Mouse (Mus musculus) right cerebral cortex, postnatal 36 days (tissue): ENCODE measurements at regions not wholly inside any gene's neighbourhood (a gene's known extent, or its start where the extent isn't known, plus 50 kb on each side); places are given as distances from the start of the nearest gene placed in this dataset.

Experiments used
- DNase-seq, 2 experiments: peaks; one replicate each; pipeline ENCODE4 v3.0.0; 2022; ENCODE audit warnings: low spot score in 2 of 2, mixed read lengths in 1 of 2

DNA sequence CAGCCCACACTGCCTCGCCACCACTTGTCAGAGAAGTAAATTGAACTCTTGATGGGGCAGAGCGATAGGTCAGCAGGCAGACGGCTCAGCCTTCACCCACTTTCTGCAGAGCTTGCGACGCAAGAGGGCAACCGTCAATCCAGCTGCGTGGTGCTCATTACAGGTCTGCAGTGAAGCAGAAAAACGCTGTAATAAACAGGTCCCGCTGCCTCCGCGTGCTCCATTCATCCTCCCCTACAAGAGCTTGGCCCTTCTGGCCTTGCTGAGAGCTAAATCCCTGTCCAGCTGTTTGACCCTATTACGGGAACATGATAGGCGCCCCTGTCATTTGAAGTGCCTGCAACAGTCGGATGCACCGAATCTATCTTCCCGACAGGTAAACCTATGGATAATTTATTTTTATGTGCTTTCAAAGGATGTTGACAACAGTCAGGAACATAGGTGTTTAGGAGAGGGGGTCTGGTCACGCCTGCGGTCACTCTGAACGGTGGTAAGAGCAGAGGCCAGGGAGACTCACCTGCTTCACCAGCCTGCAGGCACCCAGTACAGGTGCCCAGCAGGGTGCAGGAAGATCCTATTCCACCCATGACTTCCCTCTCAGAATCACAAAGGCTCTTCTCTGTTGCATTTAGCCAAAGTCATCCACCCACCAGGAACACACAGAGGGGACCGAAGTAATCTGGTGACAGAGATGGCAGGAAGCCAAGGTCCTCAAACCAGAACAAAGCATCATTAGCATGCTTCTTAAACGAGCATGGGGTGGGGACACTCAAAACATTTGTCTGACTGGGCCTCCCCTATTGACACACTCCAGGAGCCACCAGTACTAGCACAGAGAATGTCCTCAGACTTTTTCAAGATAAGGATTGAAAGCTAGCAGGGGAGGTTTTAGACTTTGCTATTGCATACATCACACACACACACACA lies 464.1 kb upstream of the Mgmt start:
- DNase-seq, result no peak

DNA sequence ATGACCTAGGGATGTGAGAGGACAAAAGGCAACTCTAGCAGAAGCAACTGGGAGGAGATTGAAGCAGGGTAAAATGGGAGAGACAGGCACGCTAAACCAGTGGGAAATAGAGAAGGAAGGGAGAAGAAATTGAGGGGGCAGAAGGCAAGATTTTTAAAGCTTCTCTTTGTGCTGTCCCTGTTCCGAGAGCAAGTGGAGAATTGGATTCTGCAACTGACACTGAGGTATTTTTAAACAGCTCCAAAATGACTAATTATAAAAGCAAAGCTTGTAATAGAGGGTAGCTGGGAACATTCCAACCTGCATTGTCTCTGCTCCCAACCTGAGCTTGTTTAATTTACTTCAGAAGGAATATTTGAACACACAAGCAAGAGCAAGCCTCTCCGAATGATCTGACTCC lies 460.7 kb upstream of the Mgmt start:
- DNase-seq, result no peak

DNA sequence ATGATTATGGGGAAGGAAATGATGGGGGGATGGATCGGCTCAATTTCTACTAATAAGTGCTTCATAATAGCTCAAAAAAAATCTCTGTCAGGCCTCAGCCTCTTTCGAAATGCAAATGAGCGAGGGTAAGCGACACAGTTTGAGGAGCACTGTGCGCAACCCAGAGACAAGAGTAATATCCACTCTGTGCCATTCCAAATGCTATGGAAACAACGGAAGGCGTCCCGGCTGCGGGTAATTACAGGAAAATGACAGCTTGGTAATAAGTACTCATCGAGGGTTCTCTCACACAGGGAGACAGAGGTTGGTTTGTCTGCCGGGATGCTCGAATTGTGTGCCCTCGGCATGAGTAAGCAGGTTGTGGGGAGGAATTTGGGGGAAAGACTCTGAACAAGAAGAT lies 459.9 kb upstream of the Mgmt start:
- no peak for DNase-seq

DNA sequence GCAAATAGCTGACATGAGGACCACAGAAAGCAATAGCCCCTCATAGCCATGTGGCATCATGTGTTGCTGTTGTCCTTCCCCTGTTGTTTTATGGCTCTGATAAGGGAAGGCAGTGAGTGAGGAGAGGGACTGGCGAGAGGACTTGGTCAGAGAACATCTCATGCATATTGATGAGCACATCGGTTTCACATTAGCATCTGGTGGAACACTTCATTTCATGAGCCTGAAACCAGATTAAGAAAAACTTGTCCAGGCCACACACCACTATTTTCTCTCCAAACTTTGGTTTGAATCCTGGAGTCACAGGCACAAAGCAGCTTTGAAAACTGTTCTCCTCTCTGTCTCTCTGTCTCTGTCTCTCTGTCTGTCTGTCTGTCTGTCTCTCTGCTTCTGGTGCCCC lies 451.0 kb upstream of the Mgmt start:
- no peak for DNase-seq

DNA sequence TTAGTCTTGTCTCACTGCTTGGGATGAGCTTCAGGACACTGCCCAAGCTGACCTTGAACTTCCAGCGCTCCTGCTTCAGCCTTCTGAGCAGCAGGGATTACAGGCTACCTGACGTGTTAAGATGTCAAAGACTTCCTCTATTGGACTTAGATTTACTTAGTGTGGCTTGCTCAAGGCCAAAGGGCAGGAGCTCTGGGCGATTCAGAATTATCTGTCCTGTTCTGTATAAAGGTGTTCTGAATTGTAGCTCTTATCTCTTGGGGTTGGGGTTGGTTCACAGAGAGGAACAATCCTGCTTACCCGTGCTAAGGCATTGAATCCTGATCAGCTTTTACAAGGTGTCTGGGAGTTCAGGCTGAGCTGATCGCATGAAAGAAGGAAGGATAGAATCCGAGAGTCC lies 449.3 kb upstream of the Mgmt start:
- DNase-seq, result no peak

GRCm38 (mm10) chr7:136449286-136449685 lies 445.1 kb upstream of the Mgmt start:
- no peak for DNase-seq

GRCm38 (mm10) chr7:136451672-136452361 lies 442.6 kb upstream of the Mgmt start:
- no peak for DNase-seq

- DNase-seq, result no peak
Measured at GRCm38 (mm10) chr7:136452561-136452960, 441.9 kb upstream of the Mgmt start.

DNA sequence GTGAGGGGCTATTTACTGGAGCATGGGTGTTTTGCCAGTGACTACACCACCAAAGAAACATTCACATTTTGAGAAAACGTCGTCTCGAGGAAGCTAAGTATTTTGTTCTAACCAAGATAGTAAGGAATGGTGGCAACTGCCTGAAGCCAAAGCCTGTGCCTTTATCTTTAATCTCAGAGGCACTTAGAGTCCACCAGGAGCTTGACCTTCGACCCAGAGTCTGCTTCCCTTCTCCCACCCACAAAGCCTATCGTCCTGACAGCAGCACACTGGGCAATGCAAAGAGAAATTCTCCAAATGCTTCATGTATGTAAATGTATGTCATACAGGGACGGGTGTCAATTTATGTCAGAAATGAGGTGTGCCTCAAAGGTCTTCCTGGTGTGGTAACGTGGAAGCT lies 437.2 kb upstream of the Mgmt start:
- DNase-seq, result no peak

GRCm38 (mm10) chr7:136457867-136458448 lies 436.5 kb upstream of the Mgmt start:
- no peak for DNase-seq

GRCm38 (mm10) chr7:136477135-136477534 lies 417.3 kb upstream of the Mgmt start:
- DNase-seq, result no peak

GRCm38 (mm10) chr7:136480641-136481202 lies 413.7 kb upstream of the Mgmt start:
- DNase-seq, result no peak

- no peak for DNase-seq
Measured at GRCm38 (mm10) chr7:136483237-136483636, 411.2 kb upstream of the Mgmt start.

- no peak for DNase-seq
Measured at GRCm38 (mm10) chr7:136487556-136487955, 406.9 kb upstream of the Mgmt start.

- DNase-seq, result no peak
Measured at GRCm38 (mm10) chr7:136494862-136495261, 399.6 kb upstream of the Mgmt start.

DNA sequence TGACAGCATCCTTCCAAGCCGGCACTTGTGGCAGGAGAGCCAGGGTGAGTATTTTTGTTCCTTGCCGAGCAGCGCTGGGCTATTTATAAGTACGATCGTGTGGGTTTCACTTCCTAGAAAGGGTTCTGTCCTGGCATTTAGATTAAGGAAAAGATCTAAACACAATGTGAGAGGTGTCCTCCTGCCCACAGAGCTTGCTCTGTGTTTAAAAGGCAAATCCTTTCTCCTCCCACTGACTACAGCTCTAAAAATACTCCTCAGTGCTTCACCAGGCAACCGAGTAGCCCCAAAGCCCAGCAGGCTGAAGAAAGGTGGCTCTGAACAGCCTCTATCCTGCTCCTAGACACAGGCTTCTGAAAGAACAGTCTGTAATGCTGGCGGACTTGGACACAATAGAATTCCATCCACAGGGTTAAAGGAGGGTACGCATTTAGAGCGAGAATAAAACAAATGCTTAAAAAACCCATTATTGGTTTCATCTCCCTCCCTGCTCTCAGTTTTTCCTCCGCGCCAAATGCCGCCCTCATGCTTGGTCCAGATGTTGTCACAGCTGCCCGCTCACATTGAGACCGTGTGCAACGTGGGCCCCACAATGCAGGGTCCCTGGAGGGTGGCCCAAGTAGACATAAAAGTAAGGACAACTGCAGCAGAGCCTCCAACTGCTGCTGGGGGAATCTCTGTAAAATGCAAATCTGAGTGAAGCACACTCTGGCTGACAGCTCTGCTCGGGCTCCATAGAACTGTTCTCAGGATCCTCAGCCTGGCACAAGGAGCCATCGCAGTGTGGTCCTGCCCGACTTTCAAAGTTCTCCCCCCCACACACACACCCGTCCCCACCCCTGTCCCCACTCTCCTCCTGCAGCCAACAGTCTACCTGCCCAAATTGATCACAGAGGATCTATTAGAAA lies 397.8 kb upstream of the Mgmt start:
- peak; percentile 9 to 43 for DNase-seq

DNA sequence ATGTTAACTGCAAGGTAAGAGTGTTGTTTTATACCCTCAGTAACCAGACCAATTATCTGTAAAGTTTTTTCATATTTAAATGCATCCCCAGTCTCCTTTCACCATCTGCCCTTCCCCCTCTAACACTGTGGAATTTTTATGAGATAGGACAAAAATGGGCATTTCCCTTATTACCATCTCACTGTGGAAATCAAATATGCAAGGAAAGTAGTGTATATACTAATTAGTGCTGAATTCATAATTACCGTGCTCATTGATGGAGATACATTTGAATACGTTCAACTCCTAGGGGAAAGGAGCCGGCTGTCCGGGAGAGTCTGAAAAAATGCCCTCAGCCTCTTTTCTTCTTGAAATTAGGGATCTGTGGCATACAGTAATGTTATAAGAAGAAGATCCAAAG lies 394.4 kb upstream of the Mgmt start:
- no peak for DNase-seq

DNA sequence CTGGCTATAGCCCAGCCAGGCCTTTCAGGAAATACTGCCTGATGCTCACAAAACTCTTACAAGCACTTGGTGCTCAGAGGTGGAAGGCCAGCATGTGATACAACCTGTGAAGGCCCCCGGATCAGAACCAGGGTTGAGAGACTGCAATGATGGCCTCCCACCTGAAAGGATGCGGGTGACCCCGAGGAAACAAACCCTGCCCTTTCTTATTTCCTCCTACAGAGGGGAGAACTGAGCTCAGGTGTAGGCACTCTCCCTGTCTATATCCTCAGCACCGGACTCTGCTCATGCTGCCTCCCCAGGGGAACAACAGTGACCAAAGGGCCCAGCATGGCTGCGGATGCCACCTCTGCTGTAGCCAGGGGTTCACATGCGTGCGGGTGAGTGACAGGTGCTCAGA lies 393.3 kb upstream of the Mgmt start:
- DNase-seq, result no peak

DNA sequence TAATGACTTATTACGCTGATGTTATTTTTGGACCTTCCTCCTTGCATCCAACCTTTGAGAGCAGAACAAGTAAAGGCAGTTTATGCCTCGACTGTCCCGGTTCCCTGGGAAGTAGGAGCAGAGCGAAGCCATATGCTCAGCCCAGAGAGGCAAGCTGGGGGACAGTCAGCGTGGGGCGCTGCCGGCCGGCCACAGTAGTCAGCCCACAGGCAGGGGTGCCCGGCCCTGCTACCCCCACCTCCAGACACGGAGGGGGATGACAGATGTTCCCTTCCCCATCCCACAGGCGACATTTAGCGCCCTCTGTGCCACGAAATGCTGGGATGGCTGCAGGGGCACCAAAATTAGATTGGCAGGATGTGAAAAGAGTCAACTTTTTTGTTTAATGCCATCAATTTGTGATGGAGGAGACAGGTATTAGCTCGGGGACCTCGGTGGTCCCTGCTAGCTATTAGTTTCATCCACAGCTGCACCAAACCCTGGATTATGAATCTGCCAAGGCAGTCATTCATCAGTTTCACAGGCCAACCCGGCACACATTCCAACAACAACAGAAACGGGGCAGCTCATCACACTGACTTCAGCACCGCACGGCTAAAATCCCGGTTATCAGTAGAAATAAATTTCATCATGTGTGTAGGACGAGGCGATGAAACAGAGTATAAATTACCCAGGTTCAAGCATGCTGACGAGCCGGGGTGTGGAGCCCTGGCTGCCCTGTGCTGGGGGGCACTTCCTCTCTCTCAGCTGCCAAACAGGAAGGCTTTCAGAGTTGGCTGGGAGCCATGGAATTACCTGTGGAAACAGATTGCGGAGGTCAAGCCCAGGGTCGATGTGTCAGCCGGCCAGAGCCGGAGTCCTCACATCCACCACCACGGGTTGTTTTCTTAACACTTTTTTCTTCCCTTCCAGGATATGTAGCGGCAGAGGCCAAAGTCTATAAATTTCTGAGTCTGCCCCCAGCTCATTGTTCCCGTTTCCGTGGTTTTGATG lies 392.3 kb upstream of the Mgmt start:
- no peak for DNase-seq

DNA sequence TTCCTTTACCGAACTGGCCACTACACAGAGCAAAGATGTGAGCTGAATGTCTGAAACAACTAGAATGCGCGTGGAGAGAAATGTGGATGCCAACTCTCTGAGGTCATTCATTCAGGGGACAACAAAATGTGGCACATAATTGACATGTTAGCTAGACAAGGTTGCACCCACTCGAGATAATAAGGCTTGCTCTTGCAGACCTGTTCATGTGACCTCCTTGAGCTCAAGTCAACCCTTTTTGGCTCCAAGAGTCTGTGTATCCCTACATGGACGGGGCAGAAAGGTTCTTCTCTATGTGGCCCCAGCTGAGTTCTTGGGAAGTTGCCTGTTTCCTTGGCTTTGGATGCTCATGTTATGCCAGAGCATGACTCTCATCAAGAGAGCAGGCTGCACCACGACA lies 383.0 kb upstream of the Mgmt start:
- no peak for DNase-seq
